Mouse (Mus musculus) erythroblast, embryonic 14.5 days (primary cell): ENCODE data around the gene Ccdc96. TPM values are rescaled to one million over a fixed set of nuclear protein-coding genes. Genes with fewer than 3 reads are reported as not detected.
A peak's percentile ranks its signal among the peaks of the same experiment; 100 is the strongest.

Experiments
- H3K27me3 ChIP-seq: 2 replicates; pipeline ENCODE4 v1.6.1; 2012; ENCODE audit warnings: inconsistent platforms; ENCODE audit not compliant: control insufficient read depth
- H3K36me3 ChIP-seq: 2 replicates; pipeline ENCODE4 v1.6.1; 2012; ENCODE audit warnings: mild to moderate bottlenecking, inconsistent platforms; ENCODE audit not compliant: control insufficient read depth
- H3K4me1 ChIP-seq: 2 replicates; pipeline ENCODE4 v1.6.1; 2012; ENCODE audit warnings: inconsistent platforms; ENCODE audit not compliant: control insufficient read depth
- H3K4me3 ChIP-seq: replicated peaks from 2 replicates; pipeline ENCODE3; 2012; ENCODE audit warnings: moderate library complexity, mild to moderate bottlenecking, inconsistent platforms
- H3K9me3 ChIP-seq: 2 replicates; pipeline ENCODE4 v1.6.1; 2012; ENCODE audit warnings: low read length, inconsistent platforms, mixed read lengths; ENCODE audit not compliant: control insufficient read depth
- GATA1 ChIP-seq: IDR thresholded peaks from 2 replicates; pipeline ENCODE4 v1.6.1; 2012; ENCODE audit warnings: low read length, inconsistent platforms, mixed read lengths
- TAL1 ChIP-seq: IDR thresholded peaks from 3 replicates; pipeline ENCODE4 v1.6.1; 2012; ENCODE audit warnings: low read length, inconsistent platforms, mixed read lengths
- polyA plus RNA-seq: library from polyadenylated mRNA; stranded (reverse); fragments of >175 nt; gene quantifications from 2 replicates; pipeline ENCODE4 v1.2.3, GENCODE M21; 2012

The Ccdc96 gene
- polyA plus RNA-seq: 0.06 and 0.10 TPM in 2 replicates

GRCm38 (mm10) chr5:36484171-36484990 lies at the start of gene Ccdc96, which contains the start of gene Tada2b:
Gene Ccdc96 (plus strand): TSS chr5:36484588.
Gene Tada2b (minus strand): TSS chr5:36484285.
- H3K27me3 ChIP-seq: peaks cover 33% of the 10 kb centered on the region
- H3K36me3 ChIP-seq: peaks cover 31% of the 10 kb centered on the region
- H3K9me3 ChIP-seq: no peaks in the 10 kb centered on the region
- peaks cover 56% of the 10 kb centered on the region for H3K4me1 ChIP-seq
- peak within 1 kb of the TSS; percentile 80 for H3K4me3 ChIP-seq
- TF ChIP-seq TAL1 (no peak), GATA1 (no peak)

- no peak for TF ChIP-seq GATA1
- no peak for TF ChIP-seq TAL1
- Histone ChIP-seq H3K9me3 (no peaks in the 10 kb centered on the region), H3K27me3 (no peaks in the 10 kb centered on the region), H3K36me3 (no peaks in the 10 kb centered on the region), H3K4me1 (no peaks in the 10 kb centered on the region), H3K4me3 (no peak overlapping the region)
These were observed 47.5 kb upstream of the Ccdc96 start for GRCm38 (mm10) chr5:36436858-36437257.

DNA sequence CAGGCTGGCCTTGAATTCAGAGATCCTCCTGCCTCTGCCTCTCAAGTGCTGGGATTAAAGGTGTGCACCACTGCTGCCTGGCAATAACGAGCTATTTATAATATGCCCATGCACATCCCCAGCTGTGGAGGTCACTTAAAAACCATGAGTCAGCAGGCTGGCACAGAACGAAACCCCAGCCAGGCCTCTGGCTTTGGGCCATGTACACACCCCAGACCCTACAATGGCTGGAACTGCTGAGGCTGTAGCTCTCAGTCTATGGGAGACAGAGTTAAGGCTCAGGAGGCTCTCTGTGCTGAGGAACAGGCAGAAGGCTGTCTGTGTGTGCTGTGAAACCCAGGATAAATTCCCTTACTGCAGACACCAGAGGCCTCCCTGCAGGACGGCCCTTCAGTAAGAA lies 43.6 kb upstream of the Ccdc96 start:
- H3K4me3 ChIP-seq: no peak overlapping the region
- no peaks in the 10 kb centered on the region for H3K36me3 ChIP-seq
- TF ChIP-seq GATA1 (no peak), TAL1 (no peak)
- peaks cover 3% of the 10 kb centered on the region for H3K27me3 ChIP-seq
- no peaks in the 10 kb centered on the region for H3K4me1 ChIP-seq
- H3K9me3 ChIP-seq: no peaks in the 10 kb centered on the region

DNA sequence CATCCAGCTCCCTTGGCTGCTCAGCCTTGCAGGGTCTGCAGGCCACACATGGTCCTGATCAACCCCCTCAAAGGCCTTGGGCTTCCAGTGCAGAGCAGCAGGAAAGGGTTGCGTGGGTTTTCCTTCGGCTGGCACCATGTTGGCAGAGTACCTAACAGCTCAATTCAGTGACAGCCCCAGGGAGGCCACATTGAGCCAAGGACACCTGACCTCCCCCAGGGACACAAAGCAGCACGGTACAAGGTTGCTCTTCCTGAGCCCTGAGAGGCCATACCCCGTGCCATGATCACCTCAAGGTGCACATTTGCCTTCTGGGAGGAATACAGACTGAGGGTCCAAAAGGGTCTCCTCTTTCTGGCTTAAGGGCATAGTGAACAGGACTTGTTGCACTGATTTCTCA lies 39.8 kb upstream of the Ccdc96 start:
- TF ChIP-seq GATA1 (no peak), TAL1 (no peak)
- Histone ChIP-seq H3K9me3 (no peaks in the 10 kb centered on the region), H3K27me3 (peaks cover 7% of the 10 kb centered on the region), H3K36me3 (no peaks in the 10 kb centered on the region), H3K4me1 (no peaks in the 10 kb centered on the region), H3K4me3 (no peak overlapping the region)

- no peak for TF ChIP-seq TAL1
- TF ChIP-seq GATA1: no peak
- Histone ChIP-seq H3K27me3 (peaks cover 9% of the 10 kb centered on the region), H3K4me1 (no peaks in the 10 kb centered on the region), H3K9me3 (no peaks in the 10 kb centered on the region), H3K4me3 (no peak overlapping the region), H3K36me3 (no peaks in the 10 kb centered on the region)
These were observed 39.4 kb upstream of the Ccdc96 start for GRCm38 (mm10) chr5:36445028-36445427.

DNA sequence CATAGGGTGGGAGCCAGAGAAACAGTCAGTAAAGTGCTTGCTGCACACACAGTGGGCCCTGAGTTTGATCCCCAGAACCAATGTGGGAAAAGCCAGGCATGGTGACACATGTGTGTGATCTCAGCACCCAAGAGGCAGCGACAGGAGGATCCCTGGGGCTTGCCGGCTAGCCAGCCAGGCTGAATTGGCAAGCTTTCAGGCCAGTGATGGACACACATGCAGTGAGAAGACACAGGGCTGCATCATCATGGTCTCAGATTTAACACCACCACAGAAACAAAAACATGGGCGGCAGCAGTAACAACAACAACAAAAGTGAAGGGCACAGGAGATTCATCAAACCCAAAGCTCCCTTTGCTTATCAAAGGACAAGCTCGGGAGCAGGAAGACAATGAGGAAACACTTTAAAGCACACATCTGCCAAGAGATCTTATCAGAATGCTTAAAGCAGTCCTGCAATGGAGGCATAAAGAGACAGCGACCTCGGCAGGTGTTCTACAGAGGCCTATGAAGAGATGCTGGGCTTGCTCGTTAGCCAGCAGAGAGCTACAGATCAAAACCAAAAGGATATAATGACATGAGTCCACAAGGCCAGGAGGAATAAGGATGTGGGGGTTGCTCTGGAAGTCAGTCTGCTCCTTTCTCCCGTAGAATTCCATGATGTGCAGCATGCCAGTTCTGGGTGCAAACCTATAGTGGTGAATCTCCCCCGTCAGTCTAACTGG lies 38.1 kb upstream of the Ccdc96 start:
- TF ChIP-seq TAL1 (no peak), GATA1 (no peak)
- Histone ChIP-seq H3K4me3 (no peak overlapping the region), H3K4me1 (no peaks in the 10 kb centered on the region), H3K27me3 (peaks cover 9% of the 10 kb centered on the region), H3K36me3 (no peaks in the 10 kb centered on the region), H3K9me3 (no peaks in the 10 kb centered on the region)

DNA sequence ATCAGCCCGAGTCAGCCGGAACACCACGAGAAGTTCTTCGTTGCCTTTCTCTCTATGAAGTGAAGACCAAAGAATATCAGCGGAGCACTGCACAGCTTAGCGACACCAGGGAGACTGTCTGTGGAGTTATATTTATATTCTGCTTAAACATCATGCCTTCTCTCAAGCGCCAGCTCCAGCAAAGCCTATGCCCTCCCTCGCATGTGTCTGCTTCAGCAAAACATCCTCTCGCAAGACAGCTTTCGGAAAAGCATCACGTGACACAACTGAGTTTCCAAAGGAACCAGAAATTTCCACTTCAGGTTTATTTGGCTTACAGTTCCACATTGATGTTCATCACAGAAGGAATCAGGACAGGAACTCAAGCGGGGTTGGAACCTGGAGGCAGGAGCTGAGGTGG lies 36.5 kb upstream of the Ccdc96 start:
- Histone ChIP-seq H3K4me1 (no peaks in the 10 kb centered on the region), H3K36me3 (no peaks in the 10 kb centered on the region), H3K27me3 (peaks cover 9% of the 10 kb centered on the region), H3K9me3 (no peaks in the 10 kb centered on the region), H3K4me3 (no peak overlapping the region)
- TF ChIP-seq TAL1 (no peak), GATA1 (no peak)

GRCm38 (mm10) chr5:36449710-36450358 lies 34.6 kb upstream of the Ccdc96 start:
- H3K27me3 ChIP-seq: peaks cover 9% of the 10 kb centered on the region
- no peak overlapping the region for H3K4me3 ChIP-seq

GRCm38 (mm10) chr5:36451119-36451518 lies 33.3 kb upstream of the Ccdc96 start:
- Histone ChIP-seq H3K4me1 (no peaks in the 10 kb centered on the region), H3K9me3 (no peaks in the 10 kb centered on the region), H3K4me3 (no peak overlapping the region), H3K27me3 (peaks cover 4% of the 10 kb centered on the region), H3K36me3 (no peaks in the 10 kb centered on the region)
- no peak for TF ChIP-seq GATA1
- no peak for TF ChIP-seq TAL1

More at GRCm38 (mm10) chr5:36449710-36450358, 34.6 kb upstream of the Ccdc96 start:
- Histone ChIP-seq H3K4me1 (no peaks in the 10 kb centered on the region), H3K9me3 (no peaks in the 10 kb centered on the region), H3K36me3 (no peaks in the 10 kb centered on the region)
- TF ChIP-seq TAL1: no peak
- TF ChIP-seq GATA1: no peak
